Mouse (Mus musculus) stomach, embryonic 16.5 days (tissue): ENCODE measurements around the gene Hkdc1. TPM values are rescaled to one million over a fixed set of nuclear protein-coding genes. Genes with fewer than 3 reads are reported as not detected.

Source experiments
- ATAC-seq: fragments of 200-750 bp; cut with Nextera tagmentation; 2 replicates; pipeline ENCODE4 v1.8.0; 2017; ENCODE audit warnings: moderate number of reproducible peaks, moderate TSS enrichment; ENCODE audit not compliant: insufficient read depth, low FRiP score
- H3K27ac ChIP-seq: fragments of 300-500 bp; sonication (generic); 2 replicates; pipeline ENCODE4 v1.5.1; 2014; ENCODE audit warnings: low read length
- H3K27me3 ChIP-seq: fragments of 300-500 bp; sonication (generic); 2 replicates; pipeline ENCODE4 v1.6.1; 2014; ENCODE audit warnings: low read length, control low read depth, mixed read lengths; ENCODE audit not compliant: control insufficient read depth, insufficient read depth
- H3K36me3 ChIP-seq: fragments of 300-500 bp; sonication (generic); 2 replicates; pipeline ENCODE4 v1.6.1; 2014; ENCODE audit warnings: low read length; ENCODE audit not compliant: control insufficient read depth, insufficient read depth
- H3K4me1 ChIP-seq: fragments of 300-500 bp; sonication (generic); 2 replicates; pipeline ENCODE4 v1.6.1; 2014; ENCODE audit warnings: low read length, control low read depth, mixed read lengths; ENCODE audit not compliant: control insufficient read depth, insufficient read depth
- H3K4me2 ChIP-seq: fragments of 300-500 bp; sonication (generic); 2 replicates; pipeline ENCODE4 v1.6.1; 2014; ENCODE audit warnings: low read depth, low read length, mixed read lengths
- H3K4me3 ChIP-seq: fragments of 300-500 bp; sonication (generic); replicated peaks from 2 replicates; pipeline ENCODE4 v1.5.1; 2014; ENCODE audit warnings: mild to moderate bottlenecking, low read length
- H3K9ac ChIP-seq: fragments of 300-500 bp; sonication (generic); 2 replicates; pipeline ENCODE4 v1.6.1; 2014; ENCODE audit warnings: low read length
- H3K9me3 ChIP-seq: fragments of 300-500 bp; sonication (generic); replicated peaks from 2 replicates; pipeline ENCODE4 v1.6.1; 2016; ENCODE audit warnings: low read length, control low read depth; ENCODE audit not compliant: control insufficient read depth
- WGBS: fragments of 180-500 bp; shearing (Covaris S2); extraction: QIAGEN DNeasy Blood & Tissue Kit; methylation state at CpG from one replicate; pipeline ENCODE4 v1.1.7; 2014; 5-methylcytosine and 5-hydroxymethylcytosine counted together
- polyA plus RNA-seq: library from polyadenylated mRNA; unstranded; fragments of >200 nt; fragmentation: Nextera tagmentation; extraction: Ambion mirVana; gene quantifications from 2 replicates; pipeline ENCODE4 v1.2.1, GENCODE M21; 2015

Gene Hkdc1
- polyA plus RNA-seq, 1 experiment from 2014 or later, result 15.6 TPM

DNA sequence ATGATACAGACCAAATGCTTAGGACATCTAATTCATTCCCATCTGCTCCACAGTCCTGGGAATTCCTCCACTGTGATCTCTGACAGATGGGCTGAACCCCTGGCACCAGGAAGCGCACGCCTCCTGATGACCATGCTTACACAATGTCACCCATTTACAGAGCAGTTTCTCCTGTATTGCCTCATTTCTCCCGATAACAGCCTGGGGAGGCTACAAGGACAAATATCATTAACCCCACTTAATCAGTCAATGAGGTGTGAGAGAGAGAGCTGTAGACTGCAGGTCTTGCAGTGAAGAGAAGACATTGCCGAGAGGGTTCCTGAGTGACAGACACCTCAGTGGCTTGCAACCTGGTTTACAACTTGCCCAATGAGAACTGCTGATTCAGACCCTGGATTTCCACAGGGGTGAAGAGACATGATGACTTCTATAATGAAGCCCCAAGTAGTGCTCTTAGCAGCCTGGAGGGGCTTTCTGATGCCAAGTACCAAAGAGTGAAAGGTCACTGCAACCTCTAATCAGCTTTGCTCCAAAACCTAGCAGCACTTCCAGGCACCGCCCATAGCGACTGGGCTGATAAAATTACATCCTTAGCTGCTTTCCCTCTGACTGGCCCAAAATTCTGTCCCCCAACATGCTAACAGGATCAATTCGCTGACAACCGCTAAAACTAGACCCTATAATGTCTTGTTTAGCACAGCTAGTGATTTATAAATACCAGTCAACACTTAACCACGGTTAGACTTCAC lies 78.1 kb downstream of the Hkdc1 start:
- 68% methylated on average over 9 of the region's 9 CpGs for WGBS
- H3K27me3 ChIP-seq, result no peaks in the 10 kb centered on the region
- no peak for ATAC-seq

GRCm38 (mm10) chr10:62342512-62342911 lies 79.8 kb downstream of the Hkdc1 start:
- no peak overlapping the region for H3K4me2 ChIP-seq
- H3K9ac ChIP-seq, result 0 out of 2 replicates have a peak overlapping the region, but pooled peaks have one; percentile 33
- ATAC-seq, result no peak
- no peak overlapping the region for H3K27ac ChIP-seq
- H3K36me3 ChIP-seq, result no peaks in the 10 kb centered on the region
- no peaks in the 10 kb centered on the region for H3K9me3 ChIP-seq
- peaks cover 21% of the 10 kb centered on the region for H3K4me1 ChIP-seq
- WGBS, result 86% methylated on average over 6 of the region's 6 CpGs
- no peak overlapping the region for H3K4me3 ChIP-seq
- H3K27me3 ChIP-seq, result no peaks in the 10 kb centered on the region

More for the DNA sequence above, 78.1 kb downstream of the Hkdc1 start:
- H3K36me3 ChIP-seq, result no peaks in the 10 kb centered on the region
- H3K4me2 ChIP-seq, result no peak overlapping the region
- no peaks in the 10 kb centered on the region for H3K9me3 ChIP-seq
- H3K4me3 ChIP-seq, result no peak overlapping the region
- H3K4me1 ChIP-seq, result peaks cover 10% of the 10 kb centered on the region
- no peak overlapping the region for H3K9ac ChIP-seq
- no peak overlapping the region for H3K27ac ChIP-seq

- no peaks in the 10 kb centered on the region for H3K27me3 ChIP-seq
- WGBS, result 83% methylated on average over 4 of the region's 4 CpGs
- no peaks in the 10 kb centered on the region for H3K36me3 ChIP-seq
- ATAC-seq, result no peak
- 0 out of 2 replicates have a peak overlapping the region, but pooled peaks have one; percentile 33 for H3K9ac ChIP-seq
- no peak overlapping the region for H3K4me3 ChIP-seq
- H3K4me2 ChIP-seq, result no peak overlapping the region
- H3K9me3 ChIP-seq, result no peaks in the 10 kb centered on the region
- H3K4me1 ChIP-seq, result peaks cover 21% of the 10 kb centered on the region
- no peak overlapping the region; the same call in 1 of the 2 replicates for H3K27ac ChIP-seq
These were observed 80.3 kb downstream of the Hkdc1 start for GRCm38 (mm10) chr10:62341956-62342355.

- H3K36me3 ChIP-seq, result no peaks in the 10 kb centered on the region
- peak overlapping the region; percentile 81 for H3K9ac ChIP-seq
- no peaks in the 10 kb centered on the region for H3K27me3 ChIP-seq
- 16% methylated on average over 3 of the region's 3 CpGs for WGBS
- peak overlapping the region; percentile 88 for H3K4me2 ChIP-seq
- no peak for ATAC-seq
- peak overlapping the region; percentile 76 for H3K4me3 ChIP-seq
- H3K27ac ChIP-seq, result peak overlapping the region; percentile 94
- no peaks in the 10 kb centered on the region for H3K9me3 ChIP-seq
- peaks cover 26% of the 10 kb centered on the region for H3K4me1 ChIP-seq
These were observed 81.3 kb downstream of the Hkdc1 start for GRCm38 (mm10) chr10:62340991-62341390.

DNA sequence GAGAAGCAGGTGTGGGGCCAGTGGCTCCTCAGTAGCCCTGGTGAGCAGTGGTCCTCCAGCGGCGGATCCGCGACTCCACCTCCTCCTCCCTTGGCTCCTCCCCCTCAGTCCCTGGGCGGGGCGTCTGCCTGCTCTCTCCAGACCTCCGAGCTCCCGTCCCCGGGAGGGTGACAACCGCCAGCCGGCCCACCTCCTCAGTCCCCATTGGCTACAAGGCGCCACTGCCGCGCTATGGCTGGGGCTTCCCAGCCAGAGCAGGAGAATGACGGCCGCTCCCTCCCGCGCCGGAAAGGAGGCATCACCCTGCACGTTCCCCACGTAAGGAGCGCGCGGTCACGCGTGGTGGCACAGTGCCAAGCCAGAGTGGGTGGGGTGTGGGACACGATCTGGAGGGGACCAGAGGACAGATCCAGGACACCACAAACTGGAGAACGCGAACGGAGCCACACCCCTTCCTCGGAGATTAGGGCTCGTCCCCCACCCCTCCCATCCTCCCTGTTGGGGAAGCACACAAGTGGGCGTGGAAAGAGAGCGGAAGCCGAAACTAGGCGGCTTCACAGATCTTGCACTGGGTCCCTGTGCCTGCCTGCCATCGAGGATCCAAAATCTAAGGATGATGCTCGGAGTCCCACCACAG lies 82.1 kb downstream of the Hkdc1 start:
- no peaks in the 10 kb centered on the region for H3K9me3 ChIP-seq
- no peaks in the 10 kb centered on the region for H3K27me3 ChIP-seq
- peak overlapping the region; percentile 88 for H3K4me2 ChIP-seq
- peak; percentile 96 for ATAC-seq
- H3K4me3 ChIP-seq, result peak overlapping the region; percentile 76
- WGBS, result under 1% methylated on average over 38 of the region's 38 CpGs
- H3K36me3 ChIP-seq, result no peaks in the 10 kb centered on the region
- H3K27ac ChIP-seq, result peak overlapping the region; percentile 94
- peak overlapping the region; percentile 81 for H3K9ac ChIP-seq
- peaks cover 27% of the 10 kb centered on the region for H3K4me1 ChIP-seq

DNA sequence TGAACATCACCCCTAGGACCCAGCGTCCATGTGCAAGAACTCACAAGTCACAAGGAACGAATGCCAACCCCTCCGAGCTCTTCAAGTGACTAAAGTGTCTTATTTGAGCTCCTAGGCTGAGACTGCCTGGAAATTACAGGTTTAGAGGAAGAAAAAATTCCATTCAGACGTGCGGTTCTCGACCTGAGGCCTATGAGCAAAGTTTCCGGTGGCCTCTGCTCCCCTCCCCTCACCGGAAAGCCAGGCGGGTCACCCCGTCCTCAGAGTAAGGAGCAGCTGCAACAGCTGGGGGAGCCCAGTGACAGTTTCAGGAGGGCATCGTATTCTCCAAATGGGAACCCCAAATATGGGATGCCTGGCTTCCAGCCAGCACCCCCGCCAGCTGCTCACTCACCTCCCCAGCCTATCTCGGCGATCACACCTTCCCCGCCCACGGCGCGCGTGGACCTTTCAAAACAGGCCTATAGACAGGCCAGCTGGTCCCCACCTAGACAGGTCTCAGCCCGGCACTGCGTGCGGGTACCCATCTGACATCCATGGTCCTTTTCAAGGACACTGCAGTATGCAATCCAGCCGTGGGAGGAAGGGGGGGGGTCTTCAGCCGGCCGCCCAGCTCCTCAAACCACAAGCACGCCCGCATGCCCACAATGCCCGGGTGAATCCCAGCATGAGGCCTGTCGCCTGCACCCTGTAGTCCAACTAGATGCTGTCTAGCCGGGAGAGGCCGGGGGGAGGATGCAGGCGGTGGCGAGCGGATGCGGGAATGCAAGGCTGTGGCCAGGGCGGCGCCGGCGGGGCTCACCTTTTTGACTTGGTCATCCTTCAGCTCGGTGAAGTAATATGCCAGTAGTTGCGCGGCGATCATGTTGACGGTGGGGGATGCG lies 82.8 kb downstream of the Hkdc1 start:
- peak overlapping the region; percentile 88 for H3K4me2 ChIP-seq
- no peaks in the 10 kb centered on the region for H3K36me3 ChIP-seq
- peaks cover 27% of the 10 kb centered on the region for H3K4me1 ChIP-seq
- 3% methylated on average over 45 of the region's 45 CpGs for WGBS
- peak overlapping the region; percentile 81 for H3K9ac ChIP-seq
- peak overlapping the region; percentile 94 for H3K27ac ChIP-seq
- peak overlapping the region; percentile 76 for H3K4me3 ChIP-seq
- H3K27me3 ChIP-seq, result no peaks in the 10 kb centered on the region
- peak; percentile 23; the same call in 1 of the 2 replicates for ATAC-seq
- H3K9me3 ChIP-seq, result no peaks in the 10 kb centered on the region

DNA sequence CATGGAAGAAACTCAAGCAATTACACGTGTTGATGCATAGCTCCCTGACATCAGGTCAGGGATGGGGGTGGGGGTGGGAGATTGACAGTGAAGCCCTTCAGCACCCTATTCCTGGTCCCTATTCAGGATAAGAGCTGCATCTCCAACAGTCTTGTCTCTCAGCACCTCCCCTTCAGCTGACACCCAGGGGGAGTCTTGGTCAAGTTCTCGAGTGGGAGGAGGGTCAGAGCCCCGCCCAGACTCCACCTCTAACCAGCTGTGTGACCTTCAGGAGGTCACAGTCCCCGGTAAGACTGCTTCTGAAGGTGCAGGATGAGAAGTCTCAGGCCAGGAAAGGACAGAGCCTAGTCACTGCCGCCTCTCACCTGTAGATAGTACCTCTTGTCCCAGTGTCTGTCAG lies 83.7 kb downstream of the Hkdc1 start:
- peak overlapping the region; percentile 94 for H3K27ac ChIP-seq
- no peaks in the 10 kb centered on the region for H3K36me3 ChIP-seq
- no peaks in the 10 kb centered on the region for H3K27me3 ChIP-seq
- H3K4me1 ChIP-seq, result peaks cover 27% of the 10 kb centered on the region
- no peaks in the 10 kb centered on the region for H3K9me3 ChIP-seq
- peak overlapping the region; percentile 88 for H3K4me2 ChIP-seq
- WGBS, result 29% methylated on average over 5 of the region's 5 CpGs
- ATAC-seq, result no peak
- H3K9ac ChIP-seq, result peak overlapping the region; percentile 81
- peak overlapping the region; percentile 76 for H3K4me3 ChIP-seq

DNA sequence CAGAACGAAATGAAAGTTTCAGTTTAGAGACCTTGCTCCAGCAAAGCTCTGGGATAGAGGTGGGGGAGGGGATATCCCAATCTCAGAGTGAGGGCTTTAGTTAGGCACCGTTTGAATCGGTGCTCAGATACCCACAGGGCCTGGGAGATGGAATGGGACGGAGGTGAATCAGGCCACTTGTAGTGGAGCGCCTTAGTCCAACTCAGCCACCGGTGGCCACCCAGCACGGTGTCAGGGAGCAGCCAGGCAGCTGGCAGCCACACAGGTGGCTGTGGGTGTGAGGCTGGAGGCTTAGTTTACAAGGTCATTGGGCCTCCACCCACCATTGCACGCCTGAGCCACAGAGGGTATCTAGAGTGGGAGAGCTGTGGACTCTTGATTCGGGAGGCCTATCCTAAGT lies 84.1 kb downstream of the Hkdc1 start:
- Histone ChIP-seq H3K27ac (peak overlapping the region; percentile 49), H3K9ac (peak overlapping the region; percentile 29; the same call in 1 of the 2 replicates), H3K4me1 (peaks cover 28% of the 10 kb centered on the region), H3K27me3 (no peaks in the 10 kb centered on the region), H3K36me3 (no peaks in the 10 kb centered on the region), H3K4me2 (peak overlapping the region; percentile 88), H3K4me3 (peak overlapping the region; percentile 76; the same call in 1 of the 2 replicates), H3K9me3 (no peaks in the 10 kb centered on the region)
- WGBS, result 43% methylated on average over 9 of the region's 9 CpGs
- no peak for ATAC-seq
